Mouse (Mus musculus) heart, embryonic 11.5 days (tissue): ENCODE measurements at regions not wholly inside any gene's neighbourhood (a gene's known extent, or its start where the extent isn't known, plus 50 kb on each side); places are given as distances from the start of the nearest gene placed in this dataset.

Experiments
- ATAC-seq: fragments of 200-750 bp; cut with Nextera tagmentation; replicated peaks from 2 replicates; pipeline ENCODE4 v1.8.0; 2017; ENCODE audit warnings: moderate library complexity; ENCODE audit not compliant: insufficient number of reproducible peaks, low FRiP score, low TSS enrichment
- H3K27ac ChIP-seq: fragments of 300-500 bp; sonication (generic); 2 replicates; pipeline ENCODE4 v1.5.1; 2014; ENCODE audit warnings: mild to moderate bottlenecking, low read depth, low read length
- H3K27me3 ChIP-seq: fragments of 300-500 bp; sonication (generic); 2 replicates; pipeline ENCODE4 v1.6.1; 2014; ENCODE audit warnings: mild to moderate bottlenecking, low read length, mixed read lengths; ENCODE audit not compliant: control insufficient read depth, insufficient read depth
- H3K36me3 ChIP-seq: fragments of 300-500 bp; sonication (generic); 2 replicates; pipeline ENCODE4 v1.6.1; 2014; ENCODE audit warnings: mild to moderate bottlenecking, low read length, moderate library complexity, mixed read lengths; ENCODE audit not compliant: control insufficient read depth, insufficient read depth
- H3K4me1 ChIP-seq: fragments of 300-500 bp; sonication (generic); 2 replicates; pipeline ENCODE4 v1.6.1; 2014; ENCODE audit warnings: low read length; ENCODE audit not compliant: control insufficient read depth, insufficient read depth
- H3K4me2 ChIP-seq: fragments of 300-500 bp; sonication (generic); 2 replicates; pipeline ENCODE4 v1.6.1; 2014; ENCODE audit warnings: mild to moderate bottlenecking, moderate library complexity
- H3K4me3 ChIP-seq: fragments of 300-500 bp; sonication (generic); 2 replicates; pipeline ENCODE4 v1.5.1; 2014; ENCODE audit warnings: low read depth, low read length
- H3K9ac ChIP-seq: fragments of 300-500 bp; sonication (generic); 2 replicates; pipeline ENCODE4 v1.6.1; 2014; ENCODE audit warnings: mild to moderate bottlenecking, low read depth, low read length, moderate library complexity
- H3K9me3 ChIP-seq: fragments of 300-500 bp; sonication (generic); replicated peaks from 2 replicates; pipeline ENCODE4 v1.6.1; 2016; ENCODE audit warnings: low read length; ENCODE audit not compliant: control insufficient read depth
- WGBS: fragments of 180-500 bp; shearing (Covaris S2); extraction: QIAGEN DNeasy Blood & Tissue Kit; methylation state at CpG from one replicate; pipeline ENCODE4 v1.1.7; 2014; ENCODE audit not compliant: insufficient replicate concordance; 5-methylcytosine and 5-hydroxymethylcytosine counted together

DNA sequence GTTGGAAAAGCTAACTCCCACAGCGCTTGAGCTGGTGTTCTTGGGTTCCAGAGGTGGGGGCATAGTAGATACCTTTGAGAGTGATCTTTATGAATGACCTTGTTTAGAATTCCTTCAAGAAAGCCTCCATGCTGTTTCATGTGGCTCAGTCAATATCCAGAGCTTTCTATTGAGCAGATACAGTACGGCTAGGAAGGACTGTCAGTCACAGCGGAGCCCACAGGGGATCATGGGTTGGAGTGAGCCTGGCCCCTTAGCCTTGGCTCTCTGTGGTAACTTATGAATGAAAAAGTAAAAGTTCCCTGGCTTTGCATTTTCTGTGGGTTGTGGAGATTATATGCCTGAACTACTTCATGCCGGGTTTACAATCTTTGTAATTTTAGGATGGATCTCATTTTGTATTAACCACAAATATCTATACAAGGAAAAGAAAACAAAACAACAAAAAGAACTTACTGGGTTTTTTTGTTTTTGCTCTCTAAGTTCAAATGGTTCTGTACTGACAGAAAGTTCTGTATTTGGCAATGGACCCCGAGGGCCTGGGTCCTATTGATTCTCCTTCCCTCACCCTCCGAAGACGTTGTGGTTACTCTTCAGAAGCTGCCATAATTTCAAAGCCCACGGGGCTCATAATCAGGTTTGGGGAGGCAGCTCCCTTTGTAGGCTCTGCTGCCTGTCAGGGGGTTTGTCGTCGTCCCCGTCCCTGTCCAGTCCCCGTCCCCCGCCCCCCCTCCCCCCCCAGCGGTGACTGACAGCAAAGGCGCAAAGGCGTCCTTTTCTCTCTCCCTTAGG, 117.7 kb upstream of the Tut7 start:
- no peak for ATAC-seq
- H3K4me2 ChIP-seq, result peak overlapping the region; percentile 48
- no peak overlapping the region for H3K27ac ChIP-seq
- 24% methylated on average over 16 of the region's 16 CpGs for WGBS
- H3K9me3 ChIP-seq, result no peaks in the 10 kb centered on the region
- no peak overlapping the region for H3K4me3 ChIP-seq
- H3K36me3 ChIP-seq, result no peaks in the 10 kb centered on the region
- no peak overlapping the region for H3K9ac ChIP-seq
- no peaks in the 10 kb centered on the region for H3K27me3 ChIP-seq
- H3K4me1 ChIP-seq, result 0 out of 2 replicates have a peak, but pooled peaks cover 4% of the 10 kb centered on the region

DNA sequence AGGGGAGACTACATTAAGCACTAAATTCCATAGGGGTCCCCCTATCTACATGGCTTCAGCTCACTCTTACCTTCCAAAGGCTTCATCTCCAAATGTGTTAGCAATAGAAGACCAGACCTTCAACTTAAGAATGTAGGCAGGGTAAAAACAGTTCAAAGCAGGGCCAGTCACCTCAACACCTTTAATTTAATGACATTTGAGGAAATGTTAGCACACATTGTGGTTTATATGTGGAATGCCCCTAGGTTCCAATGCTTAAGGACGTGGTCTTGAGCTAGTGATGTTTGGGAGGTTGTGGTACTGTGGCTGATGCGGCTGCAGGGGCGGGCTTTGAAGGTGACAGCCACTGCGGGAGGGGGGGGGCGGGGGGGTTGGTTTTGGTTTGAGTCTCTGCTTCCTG, 116.9 kb upstream of the Tut7 start:
- no peak for ATAC-seq
- no peaks in the 10 kb centered on the region for H3K9me3 ChIP-seq
- no peak overlapping the region for H3K27ac ChIP-seq
- H3K4me1 ChIP-seq, result 0 out of 2 replicates have a peak, but pooled peaks cover 4% of the 10 kb centered on the region
- H3K36me3 ChIP-seq, result no peaks in the 10 kb centered on the region
- H3K27me3 ChIP-seq, result no peaks in the 10 kb centered on the region
- H3K9ac ChIP-seq, result no peak overlapping the region
- 47% methylated on average over 5 of the region's 5 CpGs for WGBS
- no peak overlapping the region for H3K4me2 ChIP-seq
- no peak overlapping the region for H3K4me3 ChIP-seq

DNA sequence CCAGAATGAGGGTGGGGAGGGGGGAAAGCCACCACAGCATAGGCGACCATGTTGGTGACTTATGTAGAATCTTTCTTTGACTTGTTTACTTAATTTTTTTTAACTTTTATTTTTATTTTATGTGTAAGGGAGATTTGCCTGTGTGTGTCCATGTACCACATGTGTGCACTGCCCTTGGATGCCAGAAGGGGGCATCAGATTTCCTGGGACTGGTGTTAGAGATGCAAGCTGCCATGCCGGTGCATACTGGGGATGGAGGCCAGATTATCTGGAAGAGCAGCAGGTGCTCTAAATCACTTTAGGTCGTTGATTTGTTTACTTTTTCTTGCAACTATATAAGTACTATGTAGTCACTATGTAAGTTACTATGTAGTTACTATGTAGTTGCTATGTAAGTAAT, 114.2 kb upstream of the Tut7 start:
- Histone ChIP-seq H3K4me1 (0 out of 2 replicates have a peak, but pooled peaks cover 4% of the 10 kb centered on the region), H3K4me3 (no peak overlapping the region), H3K27me3 (no peaks in the 10 kb centered on the region), H3K9me3 (no peaks in the 10 kb centered on the region), H3K36me3 (no peaks in the 10 kb centered on the region), H3K27ac (no peak overlapping the region), H3K9ac (no peak overlapping the region), H3K4me2 (no peak overlapping the region)
- 62% methylated on average over 3 of the region's 3 CpGs for WGBS
- no peak for ATAC-seq

DNA sequence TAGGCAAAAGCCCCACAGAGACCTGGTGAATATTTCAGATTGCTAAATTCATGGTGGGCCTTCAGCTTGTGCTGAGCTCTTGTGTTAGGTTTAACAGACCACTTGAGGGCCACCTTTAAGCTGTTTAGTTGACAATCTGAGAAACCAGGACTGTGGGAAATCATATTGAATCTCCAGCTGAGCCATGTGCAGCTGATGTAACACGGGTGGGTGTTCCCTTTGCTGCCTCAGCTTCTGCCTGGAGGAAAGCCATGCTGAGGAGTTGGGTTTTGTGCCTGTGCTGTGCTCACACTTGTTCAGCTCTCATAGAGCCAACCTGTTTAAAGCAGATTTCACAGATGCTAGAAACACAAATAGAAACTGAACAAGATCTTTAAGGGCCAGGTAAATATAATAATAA, 111.6 kb upstream of the Tut7 start:
- H3K27ac ChIP-seq, result no peak overlapping the region
- no peaks in the 10 kb centered on the region for H3K9me3 ChIP-seq
- H3K4me1 ChIP-seq, result no peaks in the 10 kb centered on the region
- no peaks in the 10 kb centered on the region for H3K27me3 ChIP-seq
- no peaks in the 10 kb centered on the region for H3K36me3 ChIP-seq
- no peak overlapping the region for H3K9ac ChIP-seq
- H3K4me3 ChIP-seq, result no peak overlapping the region
- WGBS, result 58% methylated on average over 1 of the region's 1 CpGs
- no peak overlapping the region for H3K4me2 ChIP-seq
- ATAC-seq, result no peak

DNA sequence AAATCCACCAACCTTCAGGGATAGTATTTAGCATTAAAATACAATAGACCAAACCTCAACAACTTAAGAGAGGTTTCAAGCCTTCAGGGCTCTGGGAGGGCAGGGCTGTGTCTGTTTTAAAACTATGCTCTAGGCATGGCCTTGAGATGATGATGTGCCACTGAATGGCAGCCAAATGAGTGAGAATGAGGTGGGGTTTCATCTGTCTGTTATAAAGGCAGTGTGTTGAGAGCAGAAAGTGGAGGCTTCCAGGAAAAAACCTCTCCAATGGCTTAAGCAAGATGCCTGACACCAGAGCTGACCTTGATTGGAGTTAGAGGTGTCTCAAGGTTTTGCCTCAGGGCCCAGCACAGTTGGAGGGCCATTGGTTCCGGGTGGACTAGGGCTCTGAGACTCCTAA, 111.1 kb upstream of the Tut7 start:
- Histone ChIP-seq H3K9ac (no peak overlapping the region), H3K4me3 (no peak overlapping the region), H3K27me3 (no peaks in the 10 kb centered on the region), H3K27ac (no peak overlapping the region), H3K9me3 (no peaks in the 10 kb centered on the region), H3K4me1 (no peaks in the 10 kb centered on the region), H3K36me3 (no peaks in the 10 kb centered on the region), H3K4me2 (no peak overlapping the region)
- 77% methylated on average over 1 of the region's 1 CpGs for WGBS
- ATAC-seq, result no peak

DNA sequence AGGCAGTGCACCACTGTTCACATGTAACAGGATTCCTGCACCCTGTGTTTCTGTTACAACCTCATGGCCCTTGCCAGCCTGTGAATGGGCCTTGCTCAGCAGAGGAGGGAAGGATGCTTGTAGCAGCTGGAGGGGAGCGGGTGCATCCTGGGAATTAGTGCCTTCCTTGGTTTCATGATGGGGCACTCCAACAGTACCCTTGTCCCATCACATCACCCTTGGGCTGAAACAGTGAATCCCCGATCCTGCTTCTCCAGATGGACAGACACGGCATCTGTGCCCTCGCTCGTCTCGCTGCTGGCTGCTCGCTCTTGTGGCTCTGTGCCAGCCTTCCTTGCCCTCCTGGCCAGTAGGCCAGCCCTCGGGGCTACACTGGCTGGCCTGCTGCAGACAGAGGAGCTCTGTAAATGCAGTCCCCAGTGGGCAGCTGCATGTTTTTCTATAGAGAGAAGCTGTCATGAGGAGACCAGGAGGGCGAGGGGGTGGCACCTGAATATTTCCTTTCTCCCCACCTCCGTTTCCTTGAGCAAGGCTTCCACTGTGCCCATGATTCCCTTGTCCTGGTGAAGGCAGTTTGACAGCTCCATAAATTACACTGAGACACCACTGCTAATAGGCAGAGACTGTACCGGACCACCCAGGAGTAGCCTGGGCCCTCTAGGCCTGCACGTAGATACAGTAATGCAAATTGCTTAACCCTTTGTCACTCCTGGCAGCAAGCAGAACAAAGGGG, 104.6 kb upstream of the Tut7 start:
- Histone ChIP-seq H3K36me3 (no peaks in the 10 kb centered on the region), H3K9ac (no peak overlapping the region), H3K4me1 (no peaks in the 10 kb centered on the region), H3K4me3 (no peak overlapping the region), H3K27me3 (no peaks in the 10 kb centered on the region), H3K27ac (no peak overlapping the region), H3K4me2 (no peak overlapping the region), H3K9me3 (no peaks in the 10 kb centered on the region)
- 65% methylated on average over 12 of the region's 12 CpGs for WGBS
- no peak for ATAC-seq

DNA sequence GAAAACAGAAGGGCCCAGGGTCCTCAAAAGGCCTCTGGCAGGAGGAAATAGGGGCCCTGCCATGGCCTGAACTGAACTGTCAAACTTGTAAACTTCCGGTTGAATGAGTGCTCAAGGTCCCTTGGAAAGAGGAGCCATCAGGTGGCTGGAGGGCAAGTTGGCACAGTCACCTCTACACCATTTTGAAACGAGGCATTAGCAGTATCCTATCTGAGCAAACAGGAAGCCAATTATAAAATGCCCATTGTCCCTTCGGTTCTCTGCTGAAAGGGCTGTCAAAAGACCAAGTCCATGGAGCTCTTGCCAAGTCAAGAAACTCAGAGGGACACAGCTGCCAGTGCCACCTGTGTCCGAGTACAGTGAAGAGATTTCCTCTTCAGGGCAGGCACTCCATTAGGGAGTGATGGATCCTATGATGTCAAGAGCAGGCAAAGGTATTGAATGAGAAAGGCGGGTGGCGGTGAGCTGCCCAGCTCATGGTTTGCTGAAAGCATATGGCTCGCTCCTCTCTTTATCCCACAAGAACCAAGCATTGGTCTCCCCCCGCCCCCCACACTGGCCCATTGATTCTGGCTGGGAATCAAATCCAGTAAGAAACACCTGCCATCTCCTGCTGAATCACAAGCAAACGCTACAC, 103.0 kb upstream of the Tut7 start:
- Histone ChIP-seq H3K4me2 (no peak overlapping the region), H3K9me3 (no peaks in the 10 kb centered on the region), H3K27me3 (no peaks in the 10 kb centered on the region), H3K4me1 (no peaks in the 10 kb centered on the region), H3K4me3 (no peak overlapping the region), H3K9ac (no peak overlapping the region), H3K27ac (no peak overlapping the region), H3K36me3 (no peaks in the 10 kb centered on the region)
- 76% methylated on average over 9 of the region's 9 CpGs for WGBS
- ATAC-seq, result no peak

DNA sequence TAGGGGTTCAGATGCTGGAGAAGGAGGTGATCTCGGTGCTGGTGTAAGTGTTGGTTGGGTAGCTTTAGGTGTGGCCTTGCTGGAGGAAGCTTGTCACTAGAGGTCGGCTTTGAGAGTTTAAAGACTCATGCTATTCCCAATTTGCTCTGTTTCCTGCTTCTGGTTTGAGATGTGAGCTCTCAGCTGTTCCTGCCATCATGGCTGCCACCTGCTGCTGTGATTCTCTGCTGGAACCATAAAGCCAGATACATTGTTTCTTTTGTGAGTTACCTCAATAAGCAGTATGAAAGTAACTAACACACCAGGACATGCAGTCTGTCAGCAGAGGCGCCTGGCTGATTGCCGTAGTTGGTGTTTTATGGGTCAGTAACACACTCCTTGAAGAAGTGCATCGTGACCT, 94.2 kb upstream of the Tut7 start:
- Histone ChIP-seq H3K4me2 (no peak overlapping the region), H3K9me3 (no peaks in the 10 kb centered on the region), H3K27ac (no peak overlapping the region), H3K4me1 (no peaks in the 10 kb centered on the region), H3K36me3 (no peaks in the 10 kb centered on the region), H3K9ac (no peak overlapping the region), H3K27me3 (no peaks in the 10 kb centered on the region), H3K4me3 (no peak overlapping the region)
- WGBS, result 89% methylated on average over 5 of the region's 5 CpGs
- ATAC-seq, result no peak
